Mouse (Mus musculus) left cerebral cortex, adult 2 months (tissue): ENCODE results near the gene Cntrl. TPM values are rescaled to one million over a fixed set of nuclear protein-coding genes. Genes with fewer than 3 reads are reported as not detected.

ENCODE experiments used
- DNase-seq, 2 experiments: peaks; one replicate each; pipeline ENCODE4 v3.0.0; 2021 to 2022; ENCODE audit warnings: low spot score in 2 of 2, mixed read lengths in 1 of 2; ENCODE audit errors: extremely low spot score in 1 of 2
- H3K27ac ChIP-seq: fragments of 200-600 bp; 2 replicates; pipeline ENCODE4 v1.8.1; 2022
- H3K4me3 ChIP-seq: fragments of 200-600 bp; 2 replicates; pipeline ENCODE4 v1.8.1; 2022
- CTCF ChIP-seq: fragments of 200-600 bp; IDR thresholded peaks from 2 replicates; pipeline ENCODE4 v1.8.1; 2022; ENCODE audit warnings: antibody characterized with exemption, mild to moderate bottlenecking, moderate library complexity
- intact Hi-C: fragments of 180-260 bp; cut with DNase I; formaldehyde crosslinking; loops from one replicate; pipeline ENCODE4 v1.15.1; 2025
- total RNA-seq, 2 experiments: library from RNA; stranded (reverse); gene quantifications; 2 replicates each; pipeline ENCODE4 v1.2.3; 2021

The Cntrl gene
- total RNA-seq, 2 experiments from 2014 or later = 9.0 to 9.6 TPM

GRCm38 (mm10) chr2:35183115-35183673 is 73.9 kb downstream of the Cntrl start:
- H3K4me3 ChIP-seq = no peak overlapping the region
- no peak for TF ChIP-seq CTCF
- H3K27ac ChIP-seq = no peak overlapping the region
- no peak for DNase-seq
- intact Hi-C loops = no loop called here

- no peak overlapping the region for H3K27ac ChIP-seq
- no peak for DNase-seq
- no peak for TF ChIP-seq CTCF
- H3K4me3 ChIP-seq = no peak overlapping the region
- intact Hi-C loops = no loop called here
Observed at GRCm38 (mm10) chr2:35188929-35189328, 79.6 kb downstream of the Cntrl start.

- TF ChIP-seq CTCF = no peak
- no peak overlapping the region for H3K4me3 ChIP-seq
- H3K27ac ChIP-seq = no peak overlapping the region
- intact Hi-C loops = no loop called here
- no peak for DNase-seq
Observed at GRCm38 (mm10) chr2:35193976-35194375, 84.7 kb downstream of the Cntrl start.

- no peak for DNase-seq
- intact Hi-C loops = no loop called here
- TF ChIP-seq CTCF = no peak
- H3K27ac ChIP-seq = no peak overlapping the region
- no peak overlapping the region for H3K4me3 ChIP-seq
Observed at GRCm38 (mm10) chr2:35195626-35196544, 86.6 kb downstream of the Cntrl start.

- no peak for DNase-seq
- TF ChIP-seq CTCF = no peak
- Histone ChIP-seq H3K27ac (peak overlapping the region; percentile 99), H3K4me3 (peak overlapping the region; percentile 92)
- intact Hi-C loops = no loop called here
Observed at GRCm38 (mm10) chr2:35199541-35199940, 90.2 kb downstream of the Cntrl start.

GRCm38 (mm10) chr2:35199971-35200897 is 90.9 kb downstream of the Cntrl start:
- intact Hi-C loops = no loop called here
- peak; percentile 40 to 44 for DNase-seq
- H3K27ac ChIP-seq = peak overlapping the region; percentile 99
- H3K4me3 ChIP-seq = peak overlapping the region; percentile 92
- no peak for TF ChIP-seq CTCF

- intact Hi-C loops = no loop called here
- peak; percentile 99 to 100 for DNase-seq
- Histone ChIP-seq H3K27ac (peak within 1 kb of the TSS; percentile 99), H3K4me3 (peak within 1 kb of the TSS; percentile 92)
- TF ChIP-seq CTCF = no peak; the same call in 1 of the 2 replicates
Observed at GRCm38 (mm10) chr2:35200898-35201668, 91.8 kb downstream of the Cntrl start, which contains the start of gene Rab14. Gene Rab14 (minus strand): TSS chr2:35201120.

GRCm38 (mm10) chr2:35203729-35204128 is 94.4 kb downstream of the Cntrl start:
- no peak for TF ChIP-seq CTCF
- Histone ChIP-seq H3K4me3 (no peak overlapping the region), H3K27ac (no peak overlapping the region)
- intact Hi-C loops = no loop called here
- DNase-seq = no peak

- TF ChIP-seq CTCF = no peak
- intact Hi-C loops = no loop called here
- H3K27ac ChIP-seq = no peak overlapping the region
Observed at GRCm38 (mm10) chr2:35206761-35207160, 97.5 kb downstream of the Cntrl start.

GRCm38 (mm10) chr2:35208054-35208453 is 98.8 kb downstream of the Cntrl start:
- intact Hi-C loops = no loop called here
- no peak overlapping the region for H3K27ac ChIP-seq
- no peak for TF ChIP-seq CTCF
- H3K4me3 ChIP-seq = no peak overlapping the region
- DNase-seq = no peak

More at GRCm38 (mm10) chr2:35206761-35207160, 97.5 kb downstream of the Cntrl start:
- no peak overlapping the region for H3K4me3 ChIP-seq
- DNase-seq = no peak
